Mouse (Mus musculus) cortical plate, adult 2 months (tissue): ENCODE measurements around the gene Gm47955. TPM values are rescaled to one million over a fixed set of nuclear protein-coding genes. Genes with fewer than 3 reads are reported as not detected.
"Not testable (repeated sequence)": the region's sequence is repeated elsewhere in the genome, so short reads cannot be mapped to it uniquely, and the experiment has no call there.

ENCODE experiments used
- H3K27ac ChIP-seq: fragments of 200-500 bp; 2 replicates; pipeline ENCODE4 v1.5.1; 2012; ENCODE audit warnings: low read length, control low read depth, inconsistent platforms; ENCODE audit not compliant: insufficient read depth
- H3K4me1 ChIP-seq: fragments of 200-500 bp; 2 replicates; pipeline ENCODE4 v1.6.1; 2011; ENCODE audit warnings: low read length; ENCODE audit not compliant: control insufficient read depth, insufficient read depth
- H3K4me3 ChIP-seq: fragments of 200-500 bp; 2 replicates; pipeline ENCODE4 v1.5.1; 2011; ENCODE audit warnings: mild to moderate bottlenecking, low read length, control low read depth; ENCODE audit not compliant: insufficient read depth
- CTCF ChIP-seq: fragments of 200-500 bp; IDR thresholded peaks from 2 replicates; pipeline ENCODE4 v1.5.1; 2011; ENCODE audit warnings: mild to moderate bottlenecking, control low read depth, low read length; ENCODE audit not compliant: insufficient read depth; ENCODE audit errors: extremely low read depth
- POLR2A ChIP-seq: fragments of 200-500 bp; IDR thresholded peaks from 2 replicates; pipeline ENCODE4 v1.6.1; 2011; ENCODE audit warnings: mild to moderate bottlenecking, low read length, control low read depth; ENCODE audit not compliant: insufficient read depth; ENCODE audit errors: extremely low read depth
- polyA plus RNA-seq: library from polyadenylated mRNA; depleted of rRNA; stranded (reverse); fragments of >200 nt; gene quantifications from 2 replicates; pipeline ENCODE4 v1.2.3, GENCODE M21; 2012; rRNA removed

Gene Gm47955
- not detected in 2 replicates for polyA plus RNA-seq

GRCm38 (mm10) chr1:82959870-82960385 lies at the start of gene Gm47955:
Gm47955 (plus strand) TSS chr1:82960286.
- Histone ChIP-seq H3K27ac (no peak within 1 kb of the TSS), H3K4me3 (no peak within 1 kb of the TSS), H3K4me1 (no peaks in the 10 kb centered on the region)
- TF ChIP-seq POLR2A (no peak), CTCF (no peak)

GRCm38 (mm10) chr1:82913025-82913424 lies 47.1 kb upstream of the Gm47955 start, which contains the start of gene A030005L19Rik:
A030005L19Rik (plus strand) TSS chr1:82913325.
- TF ChIP-seq POLR2A = no peak
- peak; percentile 14; the same call in 1 of the 2 replicates for TF ChIP-seq CTCF
- Histone ChIP-seq H3K27ac (no peak within 1 kb of the TSS), H3K4me1 (peaks cover 3% of the 10 kb centered on the region; the same call in 1 of the 2 replicates), H3K4me3 (no peak within 1 kb of the TSS)

GRCm38 (mm10) chr1:82913434-82913833 lies 46.7 kb upstream of the Gm47955 start:
- H3K4me1 ChIP-seq, H3K27ac ChIP-seq, H3K4me3 ChIP-seq: not testable (repeated sequence)

GRCm38 (mm10) chr1:82924650-82925049 lies 35.4 kb upstream of the Gm47955 start, which contains the start of gene A030014E15Rik:
A030014E15Rik (plus strand) TSS chr1:82924917.
- TF ChIP-seq CTCF (no peak), POLR2A (no peak)
- H3K27ac ChIP-seq = no peak within 1 kb of the TSS
- no peaks in the 10 kb centered on the region for H3K4me1 ChIP-seq
- H3K4me3 ChIP-seq = no peak within 1 kb of the TSS

GRCm38 (mm10) chr1:82930558-82930957 lies 29.5 kb upstream of the Gm47955 start:
- H3K4me1 ChIP-seq, H3K4me3 ChIP-seq, H3K27ac ChIP-seq: not testable (repeated sequence)

GRCm38 (mm10) chr1:82931326-82931725 lies 28.8 kb upstream of the Gm47955 start, which contains the start of gene Gm6217:
Gm6217 (minus strand) TSS chr1:82931399.
- H3K4me3 ChIP-seq, H3K27ac ChIP-seq, H3K4me1 ChIP-seq: not testable (repeated sequence)

GRCm38 (mm10) chr1:82938666-82939065 lies 21.4 kb upstream of the Gm47955 start:
- H3K4me1 ChIP-seq = no peaks in the 10 kb centered on the region
- H3K4me3 ChIP-seq = no peak overlapping the region
- H3K27ac ChIP-seq = no peak overlapping the region
- TF ChIP-seq CTCF (no peak), POLR2A (no peak)

- not testable (repeated sequence) for H3K4me3 ChIP-seq, H3K27ac ChIP-seq, H3K4me1 ChIP-seq
Measured at GRCm38 (mm10) chr1:82942505-82942904, 17.6 kb upstream of the Gm47955 start.

- H3K27ac ChIP-seq, H3K4me3 ChIP-seq: not testable (repeated sequence)
Measured at GRCm38 (mm10) chr1:82943295-82943694, 16.8 kb upstream of the Gm47955 start, which contains the start of gene A030003K21Rik. A030003K21Rik (minus strand) TSS chr1:82943388.

GRCm38 (mm10) chr1:82946029-82946428 lies 14.1 kb upstream of the Gm47955 start:
- not testable (repeated sequence) for H3K4me1 ChIP-seq, H3K4me3 ChIP-seq, H3K27ac ChIP-seq

More at GRCm38 (mm10) chr1:82943295-82943694, 16.8 kb upstream of the Gm47955 start, which contains the start of gene A030003K21Rik:
- not testable (repeated sequence) for H3K4me1 ChIP-seq

GRCm38 (mm10) chr1:82948601-82949000 lies 11.5 kb upstream of the Gm47955 start:
- Histone ChIP-seq H3K4me1 (no peaks in the 10 kb centered on the region), H3K4me3 (no peak overlapping the region), H3K27ac (no peak overlapping the region)
- TF ChIP-seq POLR2A (no peak), CTCF (no peak)

- not testable (repeated sequence) for H3K4me1 ChIP-seq, H3K27ac ChIP-seq, H3K4me3 ChIP-seq
Measured at GRCm38 (mm10) chr1:82955913-82956312, 4.2 kb upstream of the Gm47955 start, which contains the start of gene Gm7544. Gm7544 (minus strand) TSS chr1:82956013.
